Mouse (Mus musculus) frontal cortex, adult 2 months (tissue): ENCODE results near the gene Paqr6. TPM values are rescaled to one million over a fixed set of nuclear protein-coding genes. Genes with fewer than 3 reads are reported as not detected.
A peak's percentile ranks its signal among the peaks of the same experiment; 100 is the strongest.

Experiments used
- DNase-seq, 2 experiments: peaks; one replicate each; pipeline ENCODE4 v3.0.0; 2022; ENCODE audit warnings: low spot score in 1 of 2; ENCODE audit errors: extremely low spot score in 1 of 2
- polyA plus RNA-seq: library from polyadenylated mRNA; depleted of rRNA; stranded (reverse); fragments of >200 nt; gene quantifications from 2 replicates; pipeline ENCODE4 v1.2.3, GENCODE M21; 2012; rRNA removed

Gene Paqr6
- polyA plus RNA-seq = 29.8 and 29.9 TPM in 2 replicates

- DNase-seq = no peak
These were observed at the start of gene Paqr6 for GRCm38 (mm10) chr3:88364337-88364736. TSS of gene Paqr6 (plus strand) at chr3:88364584.

- DNase-seq = peak; percentile 29 to 74
These were observed 39.4 kb upstream of the Paqr6 start, which contains the start of gene Glmp for GRCm38 (mm10) chr3:88324951-88325405. TSS of gene Glmp (plus strand) at chr3:88325023.

GRCm38 (mm10) chr3:88328956-88329355 is 35.4 kb upstream of the Paqr6 start:
- no peak for DNase-seq

GRCm38 (mm10) chr3:88331282-88331681 is 33.1 kb upstream of the Paqr6 start:
- DNase-seq = peak in 1 of 2 experiments; percentile 50

- DNase-seq = no peak
These were observed 30.2 kb upstream of the Paqr6 start for GRCm38 (mm10) chr3:88334029-88334658.

GRCm38 (mm10) chr3:88334902-88335435 is 29.4 kb upstream of the Paqr6 start:
- no peak for DNase-seq

GRCm38 (mm10) chr3:88335436-88336053 is 28.8 kb upstream of the Paqr6 start:
- DNase-seq = no peak

- DNase-seq = peak; percentile 91 to 97
These were observed 28.0 kb upstream of the Paqr6 start, which contains the start of the genes Tmem79 and Smg5 for GRCm38 (mm10) chr3:88336058-88337013. TSS of gene Tmem79 (minus strand) at chr3:88336148. TSS of gene Smg5 (plus strand) at chr3:88336260.

GRCm38 (mm10) chr3:88337367-88338020 is 26.9 kb upstream of the Paqr6 start:
- peak in 1 of 2 experiments; percentile 57 for DNase-seq

- DNase-seq = no peak
These were observed 26.1 kb upstream of the Paqr6 start for GRCm38 (mm10) chr3:88338316-88338715.

GRCm38 (mm10) chr3:88339006-88339405 is 25.4 kb upstream of the Paqr6 start:
- no peak for DNase-seq

- DNase-seq = peak in 1 of 2 experiments; percentile 29
These were observed 13.7 kb upstream of the Paqr6 start for GRCm38 (mm10) chr3:88350732-88351131.

- DNase-seq = no peak
These were observed 11.5 kb upstream of the Paqr6 start for GRCm38 (mm10) chr3:88352907-88353306.

GRCm38 (mm10) chr3:88354396-88355165 is 9.8 kb upstream of the Paqr6 start:
- DNase-seq = peak in 1 of 2 experiments; percentile 48

- no peak for DNase-seq
These were observed 4.8 kb upstream of the Paqr6 start for GRCm38 (mm10) chr3:88359584-88359983.

- no peak for DNase-seq
These were observed 4.4 kb upstream of the Paqr6 start for GRCm38 (mm10) chr3:88359989-88360388.

- DNase-seq = no peak
These were observed 3.3 kb upstream of the Paqr6 start for GRCm38 (mm10) chr3:88361096-88361495.

GRCm38 (mm10) chr3:88361612-88362313 is 2.6 kb upstream of the Paqr6 start:
- DNase-seq = no peak

- DNase-seq = peak in 1 of 2 experiments; percentile 44
These were observed 684 bp upstream of the Paqr6 start for GRCm38 (mm10) chr3:88363700-88364099.
